Mouse (Mus musculus) megakaryocyte, embryonic 14.5 days (primary cell): ENCODE data around the gene Fblim1.

Source experiments
- FLI1 ChIP-seq: IDR thresholded peaks from 2 replicates; pipeline ENCODE4 v1.6.1; 2012; ENCODE audit warnings: low read length, inconsistent platforms, mixed read lengths
- GATA1 ChIP-seq: IDR thresholded peaks from 3 replicates; pipeline ENCODE4 v1.6.1; 2012; ENCODE audit warnings: mixed read lengths, low read length, inconsistent platforms, borderline replicate concordance

GRCm38 (mm10) chr4:141526936-141527650, 78.8 kb downstream of the Fblim1 start:
- TF ChIP-seq GATA1 = no peak
- TF ChIP-seq FLI1 = no peak
